Mouse (Mus musculus) adrenal gland, adult 18-20 months (tissue): ENCODE data around the gene Zfp114. TPM values are rescaled to one million over a fixed set of nuclear protein-coding genes. Genes with fewer than 3 reads are reported as not detected.

Experiments used
- total RNA-seq, 2 experiments: library from RNA; stranded (reverse); gene quantifications; 1 replicate in 1 of 2; 2 replicates in 1 of 2; pipeline ENCODE4 v1.2.3; 2021

The Zfp114 gene
- total RNA-seq, 2 experiments from 2014 or later: 0.19 TPM; not detected in 1

Other genes starting within 250 kb of the Zfp114 start
- gene Vmn1r179, start 248.1 kb upstream of the Zfp114 start, total RNA-seq: not detected
- gene Vmn1r180, start 224.4 kb upstream of the Zfp114 start, total RNA-seq: not detected
- not detected for gene Vmn1r181, start 200.4 kb upstream of the Zfp114 start, total RNA-seq
- not detected for gene V1rd19, start 173.4 kb upstream of the Zfp114 start, total RNA-seq
- gene Vmn1r183, start 121.8 kb upstream of the Zfp114 start, total RNA-seq: not detected
- gene Zfp180, start 93.1 kb upstream of the Zfp114 start, total RNA-seq: 10 to 100 TPM; 23.3 to 32.2 TPM
- gene Zfp112, start 62.7 kb upstream of the Zfp114 start, total RNA-seq: 1 to 10 TPM; 3.3 to 4.1 TPM
- 10 to 100 TPM in 1 of 2 experiments, 1 to 10 TPM in 1; 8.7 to 10.0 TPM for gene Zfp235, start 40.9 kb upstream of the Zfp114 start, total RNA-seq
- 1 to 10 TPM; 7.2 to 8.2 TPM for gene Zfp111, start 36.4 kb downstream of the Zfp114 start, total RNA-seq
- gene Zfp109, start 62.5 kb downstream of the Zfp114 start, total RNA-seq: 1 to 10 TPM; 3.1 to 3.2 TPM
- gene Zfp108, start 79.7 kb downstream of the Zfp114 start, total RNA-seq: 1 to 10 TPM; 2.1 to 2.9 TPM
- gene Zfp93, start 95.4 kb downstream of the Zfp114 start, total RNA-seq: 1 to 10 TPM; 3.1 to 4.5 TPM
- gene Zfp61, start 126.2 kb downstream of the Zfp114 start, total RNA-seq: 1 to 10 TPM; 6.9 to 7.0 TPM
- 1 to 10 TPM; 4.2 to 4.4 TPM for gene Zfp94, start 141.6 kb downstream of the Zfp114 start, total RNA-seq
- 1 to 10 TPM in 1 of 2 experiments, under 1 TPM in 1; 0.73 to 1.3 TPM for gene Tescl, start 158.9 kb downstream of the Zfp114 start, total RNA-seq
- gene Lypd5, start 174.1 kb downstream of the Zfp114 start, total RNA-seq: not detected
- gene Kcnn4, start 195.2 kb downstream of the Zfp114 start, total RNA-seq: 1 to 10 TPM in 1 of 2 experiments, under 1 TPM in 1; 0.60 to 1.5 TPM
- 10 to 100 TPM; 17.7 to 20.1 TPM for gene Smg9, start 224.6 kb downstream of the Zfp114 start, total RNA-seq